Mouse (Mus musculus) testis, adult 2 months (tissue): ENCODE measurements around the gene Rbm42. TPM values are rescaled to one million over a fixed set of nuclear protein-coding genes. Genes with fewer than 3 reads are reported as not detected.

Experiments used
- H3K27ac ChIP-seq: fragments of 200-500 bp; 2 replicates; pipeline ENCODE4 v1.5.1; 2012; ENCODE audit warnings: low read depth, low read length; ENCODE audit not compliant: control insufficient read depth, insufficient read depth
- H3K27me3 ChIP-seq: fragments of 200-500 bp; 2 replicates; pipeline ENCODE4 v1.6.1; 2012; ENCODE audit warnings: mild to moderate bottlenecking, low read length, moderate library complexity; ENCODE audit not compliant: control insufficient read depth, insufficient read depth
- H3K36me3 ChIP-seq: fragments of 200-500 bp; 2 replicates; pipeline ENCODE4 v1.6.1; 2012; ENCODE audit warnings: mild to moderate bottlenecking, low read length; ENCODE audit not compliant: control insufficient read depth, insufficient read depth
- H3K4me1 ChIP-seq: fragments of 200-500 bp; 2 replicates; pipeline ENCODE4 v1.6.1; 2012; ENCODE audit warnings: low read length; ENCODE audit not compliant: control insufficient read depth, insufficient read depth
- H3K4me3 ChIP-seq: fragments of 200-500 bp; 2 replicates; pipeline ENCODE4 v1.5.1; 2012; ENCODE audit warnings: low read depth, mild to moderate bottlenecking, low read length, moderate library complexity, mixed read lengths; ENCODE audit not compliant: control insufficient read depth
- CTCF ChIP-seq: fragments of 200-500 bp; IDR thresholded peaks from 2 replicates; pipeline ENCODE4 v1.5.1; 2012; ENCODE audit warnings: low read depth, mild to moderate bottlenecking, inconsistent platforms, low read length, moderate library complexity; ENCODE audit not compliant: control insufficient read depth, insufficient read depth, insufficient replicate concordance
- POLR2A ChIP-seq: fragments of 200-500 bp; IDR thresholded peaks from 2 replicates; pipeline ENCODE4 v1.6.1; 2012; ENCODE audit warnings: low read depth, mild to moderate bottlenecking, inconsistent platforms, low read length, moderate library complexity; ENCODE audit not compliant: control insufficient read depth
- polyA plus RNA-seq: library from polyadenylated mRNA; depleted of rRNA; stranded (reverse); fragments of >200 nt; gene quantifications from 2 replicates; pipeline ENCODE4 v1.2.3, GENCODE M21; 2012

Gene Rbm42
- polyA plus RNA-seq, 1 experiment, result 27.1 TPM

DNA sequence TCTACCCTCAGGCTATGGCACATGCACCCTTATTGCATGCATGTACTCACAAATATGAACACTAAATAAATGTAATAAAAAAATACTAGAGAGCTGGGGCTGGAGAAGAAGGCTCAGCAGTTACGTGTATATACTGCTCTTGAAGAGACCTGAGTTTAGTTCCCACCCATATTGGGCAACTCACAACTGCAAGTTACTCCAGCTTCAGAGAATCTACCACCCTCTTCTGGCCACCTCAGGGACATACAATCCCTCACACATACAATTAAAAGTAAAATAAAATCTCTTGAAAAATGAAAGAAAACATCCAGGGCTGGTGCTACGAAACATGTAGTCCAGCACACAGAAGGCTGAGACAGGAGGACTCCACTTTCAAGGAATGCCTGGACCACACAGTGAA is 35.7 kb downstream of the Rbm42 start:
- no peaks in the 10 kb centered on the region for H3K36me3 ChIP-seq
- H3K27ac ChIP-seq, result no peak overlapping the region
- no peak overlapping the region for H3K4me3 ChIP-seq
- TF ChIP-seq POLR2A, result no peak
- no peak for TF ChIP-seq CTCF
- no peaks in the 10 kb centered on the region for H3K27me3 ChIP-seq
- no peaks in the 10 kb centered on the region; the same call in 1 of the 2 replicates for H3K4me1 ChIP-seq

GRCm38 (mm10) chr7:30613529-30614112 is 36.5 kb downstream of the Rbm42 start:
- no peaks in the 10 kb centered on the region for H3K36me3 ChIP-seq
- no peak for TF ChIP-seq POLR2A
- TF ChIP-seq CTCF, result peak; percentile 69
- no peak overlapping the region for H3K27ac ChIP-seq
- H3K27me3 ChIP-seq, result no peaks in the 10 kb centered on the region
- no peaks in the 10 kb centered on the region; the same call in 1 of the 2 replicates for H3K4me1 ChIP-seq
- no peak overlapping the region for H3K4me3 ChIP-seq

GRCm38 (mm10) chr7:30612654-30613402 is 37.3 kb downstream of the Rbm42 start, which contains the start of gene Upk1a:
Gene Upk1a (minus strand): TSS chr7:30612847.
- TF ChIP-seq CTCF (no peak), POLR2A (no peak)
- H3K4me3 ChIP-seq, result no peak within 1 kb of the TSS

GRCm38 (mm10) chr7:30610043-30610442 is 40.1 kb downstream of the Rbm42 start:
- Histone ChIP-seq H3K27me3 (no peaks in the 10 kb centered on the region), H3K36me3 (no peaks in the 10 kb centered on the region), H3K4me3 (no peak overlapping the region), H3K4me1 (peaks cover 3% of the 10 kb centered on the region; the same call in 1 of the 2 replicates), H3K27ac (no peak overlapping the region)
- TF ChIP-seq POLR2A (no peak), CTCF (no peak)

More at GRCm38 (mm10) chr7:30612654-30613402, 37.3 kb downstream of the Rbm42 start, which contains the start of gene Upk1a:
- H3K27ac ChIP-seq, result no peak within 1 kb of the TSS
- peaks cover 3% of the 10 kb centered on the region; the same call in 1 of the 2 replicates for H3K4me1 ChIP-seq
- no peaks in the 10 kb centered on the region for H3K36me3 ChIP-seq
- no peaks in the 10 kb centered on the region for H3K27me3 ChIP-seq

GRCm38 (mm10) chr7:30608476-30608875 is 41.6 kb downstream of the Rbm42 start:
- Histone ChIP-seq H3K27ac (no peak overlapping the region), H3K36me3 (no peaks in the 10 kb centered on the region), H3K4me3 (no peak overlapping the region), H3K4me1 (peaks cover 3% of the 10 kb centered on the region; the same call in 1 of the 2 replicates), H3K27me3 (no peaks in the 10 kb centered on the region)
- no peak for TF ChIP-seq CTCF
- TF ChIP-seq POLR2A, result no peak

GRCm38 (mm10) chr7:30607706-30608309 is 42.3 kb downstream of the Rbm42 start:
- Histone ChIP-seq H3K27ac (no peak overlapping the region), H3K36me3 (no peaks in the 10 kb centered on the region), H3K27me3 (no peaks in the 10 kb centered on the region), H3K4me1 (peaks cover 3% of the 10 kb centered on the region; the same call in 1 of the 2 replicates), H3K4me3 (no peak overlapping the region)
- TF ChIP-seq CTCF (peak; percentile 51; the same call in 1 of the 2 replicates), POLR2A (no peak)

GRCm38 (mm10) chr7:30604944-30605343 is 45.2 kb downstream of the Rbm42 start:
- Histone ChIP-seq H3K27me3 (no peaks in the 10 kb centered on the region), H3K36me3 (no peaks in the 10 kb centered on the region), H3K27ac (no peak overlapping the region), H3K4me3 (no peak overlapping the region), H3K4me1 (peaks cover 8% of the 10 kb centered on the region)
- TF ChIP-seq CTCF (no peak), POLR2A (no peak)
